Mouse (Mus musculus): Measurements from ENCODE around the gene Dennd2c.

GRCm38 (mm10) chr3:103208237-103208636 lies 105.8 kb downstream of the Dennd2c start:
- TF ChIP-seq EP300 (optimal IDR thresholded peaks at IDR 0.05) (no peak), CTCF (IDR thresholded peaks at IDR 0.05; ENCODE audit: low read depth) (no peak)

Data from stomach, postnatal 0 days (tissue).